In genomic region chr3:63391348-63391747, GRCm38 (mm10) we compare ENCODE assay signal across 36 mouse cellular contexts.
"Had no signal": no experiment of that assay in that cellular context is flagged by ENCODE, and none has a peak within 500 bp of the region (broad histone marks: within the 10 kb centered on the region; RNA-seq: fewer than 3 reads in every experiment).

No protein-coding gene starts in this region.

- H3K4me2 ChIP-seq: heart, embryonic 11.5 days; heart, embryonic 12.5 days; heart, embryonic 13.5 days; heart, embryonic 15.5 days; hindbrain, embryonic 12.5 days; hindbrain, embryonic 13.5 days; hindbrain, embryonic 14.5 days; hindbrain, embryonic 15.5 days; intestine, embryonic 15.5 days; kidney, embryonic 15.5 days had no signal

- H3K9me3 ChIP-seq: heart, embryonic 10.5 days; heart, embryonic 12.5 days; heart, embryonic 13.5 days; heart, embryonic 15.5 days; hindbrain, embryonic 10.5 days; hindbrain, embryonic 12.5 days; hindbrain, embryonic 13.5 days; hindbrain, embryonic 15.5 days; intestine, embryonic 15.5 days; kidney, embryonic 15.5 days had no signal

- H3K27ac ChIP-seq: heart, adult 2 months; heart, embryonic 10.5 days; heart, embryonic 13.5 days; heart, embryonic 15.5 days; hindbrain, embryonic 10.5 days; hindbrain, embryonic 12.5 days; hindbrain, embryonic 13.5 days; hindbrain, embryonic 14.5 days; hindbrain, embryonic 15.5 days; hindbrain, postnatal 0 days; intestine, embryonic 15.5 days; kidney, embryonic 15.5 days; kidney, postnatal 0 days; layer of hippocampus, adult 2 months had no signal

- H3K36me3 ChIP-seq: heart, embryonic 10.5 days; heart, embryonic 12.5 days; heart, embryonic 13.5 days; heart, embryonic 15.5 days; hindbrain, embryonic 10.5 days; hindbrain, embryonic 12.5 days; hindbrain, embryonic 13.5 days; hindbrain, embryonic 15.5 days; intestine, embryonic 15.5 days; kidney, embryonic 15.5 days had no signal

- H3K27me3 ChIP-seq: heart, embryonic 12.5 days; heart, embryonic 13.5 days; heart, embryonic 15.5 days; hindbrain, embryonic 12.5 days; hindbrain, embryonic 13.5 days; hindbrain, embryonic 15.5 days; intestine, embryonic 15.5 days; kidney, embryonic 15.5 days had no signal

- DNase-seq: heart, adult 18-20 months; heart, adult 2 months; heart, postnatal 10 days; heart, postnatal 14 days; heart, postnatal 36 days; heart, postnatal 4 days; kidney, adult 11 months; kidney, adult 18-20 months; kidney, adult 2 months; kidney, adult 8-10 months; kidney, adult 9 months; kidney, postnatal 10 days; kidney, postnatal 14 days; kidney, postnatal 25 days; kidney, postnatal 36 days; kidney, postnatal 4 days; layer of hippocampus, adult 9-11 months had no signal

- H3K4me1 ChIP-seq: heart, embryonic 10.5 days; heart, embryonic 12.5 days; heart, embryonic 13.5 days; heart, embryonic 15.5 days; hindbrain, embryonic 10.5 days; hindbrain, embryonic 12.5 days; hindbrain, embryonic 13.5 days; hindbrain, embryonic 15.5 days; intestine, embryonic 15.5 days; kidney, embryonic 15.5 days had no signal

- H3K4me3 ChIP-seq: heart, adult 2 months; heart, embryonic 10.5 days; heart, embryonic 12.5 days; heart, embryonic 13.5 days; heart, embryonic 15.5 days; hindbrain, embryonic 10.5 days; hindbrain, embryonic 12.5 days; hindbrain, embryonic 13.5 days; hindbrain, embryonic 15.5 days; intestine, embryonic 15.5 days; kidney, embryonic 15.5 days; layer of hippocampus, adult 2 months had no signal

- H3K9ac ChIP-seq: heart, embryonic 12.5 days; heart, embryonic 13.5 days; heart, embryonic 15.5 days; hindbrain, embryonic 12.5 days; hindbrain, embryonic 13.5 days; hindbrain, embryonic 14.5 days; hindbrain, embryonic 15.5 days; intestine, embryonic 15.5 days; kidney, embryonic 15.5 days had no signal

- ATAC-seq: hindbrain, embryonic 16.5 days; hindbrain, postnatal 0 days; inflammation-experienced regulatory T-cells, adult 6 months; intestine, embryonic 15.5 days; intestine, embryonic 16.5 days; intestine, postnatal 0 days had no signal
